ENCODE assay signal across 11 mouse cellular contexts in the genomic region with DNA sequence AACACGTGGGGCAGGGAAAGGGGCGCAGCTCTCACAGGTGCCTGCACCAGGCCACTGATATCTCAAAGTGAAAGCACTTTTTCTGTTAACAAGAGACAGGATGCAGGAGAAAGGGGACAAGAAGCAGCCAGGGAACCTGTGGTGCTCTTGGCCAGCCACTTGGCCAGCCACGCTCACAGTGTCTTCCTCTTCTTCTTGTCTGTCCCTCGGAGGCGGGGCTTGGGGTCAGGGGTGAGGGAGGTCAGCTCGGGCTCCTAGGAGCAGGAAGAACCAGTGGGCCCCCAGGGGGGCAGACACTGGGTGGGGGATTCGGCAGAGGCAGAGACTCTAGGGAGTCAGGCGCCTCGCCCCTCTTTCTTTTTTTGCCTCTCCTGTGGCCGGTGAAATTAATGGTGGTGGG. TPM values are rescaled to one million over a fixed set of nuclear protein-coding genes. Genes with fewer than 3 reads are reported as not detected.
DNase-seq lines count a peak whose midpoint lies in the region; ATAC-seq lines count a peak whose summit lies in the region.
"Had no signal": no experiment of that assay in that cellular context is flagged by ENCODE, and none has a peak within 500 bp of the region (broad histone marks: within the 10 kb centered on the region; RNA-seq: fewer than 3 reads in every experiment).

No protein-coding gene starts in this region.

- no peak overlapping the region for H3K27ac ChIP-seq in kidney, embryonic 14.5 days (ENCODE audit: low read depth, low read length)
- no peak overlapping the region for H3K27ac ChIP-seq in limb, embryonic 13.5 days
- H3K27ac ChIP-seq: gastrocnemius, adult 2 months; neural tube, embryonic 13.5 days had no signal

- 36% methylated on average over 9 of the region's 10 CpGs for WGBS in kidney, embryonic 14.5 days
- WGBS in limb, embryonic 13.5 days, result 35% methylated on average over 10 of the region's 10 CpGs

- H3K4me1 ChIP-seq in kidney, embryonic 14.5 days (ENCODE audit: control insufficient read depth, insufficient read depth, low read length), result no peaks in the 10 kb centered on the region
- no peaks in the 10 kb centered on the region for H3K4me1 ChIP-seq in limb, embryonic 13.5 days
- H3K4me1 ChIP-seq: neural tube, embryonic 13.5 days had no signal

- no peaks in the 10 kb centered on the region for H3K36me3 ChIP-seq in kidney, embryonic 14.5 days (ENCODE audit: control insufficient read depth, insufficient read depth, low read length)
- no peaks in the 10 kb centered on the region for H3K36me3 ChIP-seq in limb, embryonic 13.5 days
- H3K36me3 ChIP-seq: neural tube, embryonic 13.5 days had no signal

- no peak for DNase-seq in kidney, adult 9 months
- peak; percentile 5 for DNase-seq in CD4-positive helper T cell, adult 2 months (ENCODE audit: low read depth, low spot score)
- DNase-seq in ZHBTc4 (ENCODE audit: low read depth, low spot score), result peak; percentile 23
- no peak for DNase-seq in Muller cell, postnatal 12 days (ENCODE audit: inconsistent ontology term)
- no peak for DNase-seq in layer of hippocampus, adult 18-20 months (ENCODE audit: low spot score in 2 of 2)
- DNase-seq: cerebellum, adult 8-10 months; gastrocnemius, adult 2 months had no signal

- no peaks in the 10 kb centered on the region for H3K9me3 ChIP-seq in kidney, embryonic 14.5 days (ENCODE audit: control insufficient read depth, low read length)
- no peaks in the 10 kb centered on the region for H3K9me3 ChIP-seq in limb, embryonic 13.5 days
- H3K9me3 ChIP-seq: neural tube, embryonic 13.5 days had no signal

- H3K9ac ChIP-seq in kidney, embryonic 14.5 days (ENCODE audit: low read depth, low read length), result no peak overlapping the region
- H3K9ac ChIP-seq in limb, embryonic 13.5 days, result no peak overlapping the region
- H3K9ac ChIP-seq: neural tube, embryonic 13.5 days had no signal

- peak overlapping the region; percentile 36 for H3K4me2 ChIP-seq in kidney, embryonic 14.5 days (replicated peaks; ENCODE audit: low read depth, low read length)
- peak overlapping the region; percentile 23 for H3K4me2 ChIP-seq in limb, embryonic 13.5 days (replicated peaks)
- H3K4me2 ChIP-seq: neural tube, embryonic 13.5 days had no signal

- peak; percentile 12; the same call in 1 of the 2 replicates for ATAC-seq in kidney, embryonic 14.5 days (ENCODE audit: low FRiP score, low TSS enrichment)
- ATAC-seq in limb, embryonic 13.5 days (ENCODE audit: low FRiP score, low read depth), result no peak
- ATAC-seq in frontal cortex, adult (ENCODE audit: low TSS enrichment), result no peak

- no peak overlapping the region; the same call in 1 of the 2 replicates for H3K4me3 ChIP-seq in kidney, embryonic 14.5 days (ENCODE audit: low read length)
- H3K4me3 ChIP-seq in limb, embryonic 13.5 days, result no peak overlapping the region
- H3K4me3 ChIP-seq: gastrocnemius, adult 2 months; neural tube, embryonic 13.5 days had no signal

- no peaks in the 10 kb centered on the region for H3K27me3 ChIP-seq in kidney, embryonic 14.5 days (ENCODE audit: control insufficient read depth, insufficient read depth, low read length)
- H3K27me3 ChIP-seq in limb, embryonic 13.5 days, result no peaks in the 10 kb centered on the region
- H3K27me3 ChIP-seq: neural tube, embryonic 13.5 days had no signal

RNA-seq across cellular contexts. Expression of a gene that starts 48.4 kb away (rescaled TPM):
- 9.7 and 16.1 TPM in 2 replicates for polyA plus RNA-seq in kidney, embryonic 14.5 days (2014; fragmentation: Nextera tagmentation; extraction: Ambion mirVana)
- 12.8 and 15.2 TPM in 2 replicates for polyA plus RNA-seq in limb, embryonic 13.5 days (2015; fragmentation: Nextera tagmentation; extraction: Ambion mirVana)
- total RNA-seq in layer of hippocampus, adult 18-20 months (2021), result 10 to 100 TPM; 22.7 to 23.2 TPM

Comparison
In these comparisons a context has a peak if more than half of its experiments do, and no peak if none do; other contexts are left out.
1. DNase-seq: peak in CD4-positive helper T cell, adult 2 months (single experiment) and ZHBTc4 (single experiment); none in kidney, adult 9 months (single experiment), Muller cell, postnatal 12 days (single experiment) and layer of hippocampus, adult 18-20 months (0 of 2).